Mouse (Mus musculus) lung, embryonic 16.5 days (tissue): Measurements from ENCODE around the gene Rab12. TPM values are rescaled to one million over a fixed set of nuclear protein-coding genes. Genes with fewer than 3 reads are reported as not detected.
"Not testable (repeated sequence)": the region's sequence is repeated elsewhere in the genome, so short reads cannot be mapped to it uniquely, and the experiment has no call there.

Experiments used
- ATAC-seq: fragments of 200-750 bp; cut with Nextera tagmentation; 2 replicates; pipeline ENCODE4 v1.8.0; 2017; ENCODE audit warnings: low read depth, mild to moderate bottlenecking, moderate library complexity
- H3K27ac ChIP-seq: fragments of 300-500 bp; sonication (generic); 2 replicates; pipeline ENCODE4 v1.5.1; 2014; ENCODE audit warnings: mild to moderate bottlenecking, control low read depth, low read length
- H3K27me3 ChIP-seq: fragments of 300-500 bp; sonication (generic); 2 replicates; pipeline ENCODE4 v1.6.1; 2014; ENCODE audit warnings: low read depth, low read length, mixed read lengths; ENCODE audit not compliant: control insufficient read depth, insufficient read depth
- H3K36me3 ChIP-seq: fragments of 300-500 bp; sonication (generic); 2 replicates; pipeline ENCODE4 v1.6.1; 2014; ENCODE audit warnings: low read length; ENCODE audit not compliant: control insufficient read depth, insufficient read depth
- H3K4me1 ChIP-seq: fragments of 300-500 bp; sonication (generic); replicated peaks from 2 replicates; pipeline ENCODE4 v1.6.1; 2014; ENCODE audit warnings: low read length, mixed read lengths; ENCODE audit not compliant: control insufficient read depth, insufficient read depth
- H3K4me2 ChIP-seq: fragments of 300-500 bp; sonication (generic); 2 replicates; pipeline ENCODE4 v1.6.1; 2014; ENCODE audit warnings: low read depth, low read length, control low read depth
- H3K4me3 ChIP-seq: fragments of 300-500 bp; sonication (generic); 2 replicates; pipeline ENCODE4 v1.5.1; 2014; ENCODE audit warnings: mild to moderate bottlenecking, low read length, control low read depth
- H3K9ac ChIP-seq: fragments of 300-500 bp; sonication (generic); 2 replicates; pipeline ENCODE4 v1.6.1; 2014; ENCODE audit warnings: low read length, control low read depth
- H3K9me3 ChIP-seq: fragments of 300-500 bp; sonication (generic); 2 replicates; pipeline ENCODE4 v1.6.1; 2016; ENCODE audit warnings: low read length; ENCODE audit not compliant: control insufficient read depth
- WGBS: fragments of 180-500 bp; shearing (Covaris S2); extraction: QIAGEN DNeasy Blood & Tissue Kit; methylation state at CpG from one replicate; pipeline ENCODE4 v1.1.7; 2014; 5-methylcytosine and 5-hydroxymethylcytosine counted together
- polyA plus RNA-seq: library from polyadenylated mRNA; unstranded; fragments of >200 nt; fragmentation: Nextera tagmentation; extraction: Ambion mirVana; gene quantifications from 2 replicates; pipeline ENCODE4 v1.2.1, GENCODE M21; 2015

Rab12 gene
- polyA plus RNA-seq, 1 experiment from 2014 or later = 27.8 TPM

DNA sequence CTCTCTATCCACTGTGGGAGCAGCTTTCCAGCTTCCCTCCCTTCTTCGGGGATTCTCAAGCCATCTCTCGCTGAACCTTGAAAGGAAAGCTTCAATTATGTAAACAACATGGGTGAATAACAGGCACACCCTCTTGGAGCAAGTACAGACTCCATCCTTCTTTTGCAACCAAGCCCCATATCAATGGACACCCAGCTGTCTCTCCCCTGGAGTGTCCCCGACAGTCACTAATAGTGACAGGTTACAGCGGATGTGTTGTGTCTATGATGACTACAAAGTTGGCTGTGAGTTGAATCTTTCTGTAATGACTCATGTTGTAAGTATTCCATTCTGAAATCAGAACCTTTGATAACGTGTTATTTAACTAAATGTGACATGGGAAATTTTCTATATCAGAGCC lies 3.9 kb upstream of the Rab12 start:
- no peak overlapping the region for H3K4me2 ChIP-seq
- no peak overlapping the region for H3K9ac ChIP-seq
- no peak for ATAC-seq
- H3K27ac ChIP-seq = no peak overlapping the region
- H3K27me3 ChIP-seq = no peaks in the 10 kb centered on the region
- no peak overlapping the region for H3K4me3 ChIP-seq
- WGBS = 44% methylated on average over 5 of the region's 5 CpGs
- H3K4me1 ChIP-seq = peaks cover 2% of the 10 kb centered on the region
- no peaks in the 10 kb centered on the region for H3K9me3 ChIP-seq
- H3K36me3 ChIP-seq = no peaks in the 10 kb centered on the region

DNA sequence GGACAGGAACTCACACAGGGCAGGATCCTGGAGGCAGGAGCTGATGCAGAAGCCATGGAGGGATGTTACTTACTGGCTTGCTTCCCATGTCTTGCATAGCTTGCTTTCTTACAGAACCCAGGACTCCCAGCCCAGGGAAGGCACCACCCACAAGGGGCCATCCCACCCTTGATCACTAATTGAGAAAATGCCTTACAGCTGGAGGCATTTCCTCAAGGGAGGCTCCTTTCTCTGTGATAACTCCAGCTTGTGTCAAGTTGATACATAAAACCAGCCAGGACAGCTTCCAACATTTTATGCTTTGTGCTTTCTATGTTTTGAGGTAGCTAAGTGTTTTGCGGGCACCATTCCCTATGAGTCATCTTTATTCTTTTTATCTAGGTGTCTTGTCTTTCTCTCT lies 3.1 kb upstream of the Rab12 start:
- H3K4me2 ChIP-seq, H3K36me3 ChIP-seq, ATAC-seq, H3K9ac ChIP-seq, H3K27ac ChIP-seq, H3K27me3 ChIP-seq, H3K4me3 ChIP-seq, H3K4me1 ChIP-seq, H3K9me3 ChIP-seq: not testable (repeated sequence)
- 93% methylated on average over 1 of the region's 1 CpGs for WGBS

DNA sequence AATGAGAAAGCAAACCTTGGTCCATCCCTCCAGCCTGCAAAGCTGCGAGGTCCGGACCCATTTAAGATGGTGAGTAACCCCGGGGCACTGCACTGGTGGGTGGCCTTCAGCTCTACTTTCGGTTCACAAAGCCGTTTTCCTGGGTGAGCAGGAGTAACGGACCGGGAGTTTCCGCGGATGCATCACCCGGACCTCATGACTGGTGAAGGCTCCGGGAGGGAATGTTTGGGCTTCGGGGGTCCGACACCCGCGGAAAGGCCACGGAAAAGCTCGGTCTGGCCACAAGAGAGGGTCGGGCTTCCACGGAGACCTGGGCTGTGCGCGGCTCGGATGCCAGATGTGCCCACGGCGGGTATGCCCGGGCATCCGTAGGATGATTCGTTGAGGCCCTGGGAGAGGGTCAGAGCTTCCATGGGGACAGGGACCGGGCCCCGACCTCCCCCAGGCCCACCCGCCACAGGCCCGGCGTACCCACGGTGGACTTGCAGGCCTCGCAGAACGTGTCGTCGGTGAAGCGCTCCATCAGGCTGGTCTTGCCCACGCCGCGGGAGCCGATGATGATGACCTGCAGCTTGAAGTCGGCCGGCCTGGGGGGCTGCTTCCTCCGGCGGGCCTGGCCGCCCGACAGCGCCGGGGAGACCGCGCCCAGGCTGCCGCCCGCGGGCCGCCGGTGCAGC lies 514 bp downstream of the Rab12 start:
- under 1% methylated on average over 56 of the region's 57 CpGs for WGBS
- no peaks in the 10 kb centered on the region for H3K36me3 ChIP-seq

DNA sequence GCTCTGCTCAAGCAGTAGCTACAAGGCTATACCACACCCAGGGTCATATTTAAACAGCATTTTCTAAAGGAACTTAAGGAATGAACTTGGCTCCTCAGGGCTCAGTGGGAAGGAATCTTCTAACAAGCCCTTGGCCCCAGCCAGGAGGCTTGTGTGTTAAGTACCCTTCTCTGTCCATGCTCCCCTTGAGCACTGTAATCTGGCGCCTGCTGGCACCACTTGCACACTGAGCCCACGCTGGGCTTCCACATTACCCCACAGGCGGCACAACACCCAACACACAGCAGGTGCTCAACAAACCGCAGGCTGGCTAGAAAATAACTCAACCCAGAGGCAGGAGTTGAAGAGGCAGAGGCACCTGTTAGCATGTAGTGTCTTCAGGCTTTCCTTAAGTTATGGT lies 2.6 kb downstream of the Rab12 start:
- H3K27ac ChIP-seq = peak overlapping the region; percentile 15; the same call in 1 of the 2 replicates
- no peak for ATAC-seq
- 78% methylated on average over 4 of the region's 4 CpGs for WGBS

More for the DNA sequence above, 514 bp downstream of the Rab12 start:
- Histone ChIP-seq H3K27ac (peak overlapping the region; percentile 31; the same call in 1 of the 2 replicates), H3K9ac (peak overlapping the region; percentile 98), H3K4me1 (peaks cover 17% of the 10 kb centered on the region), H3K4me2 (peak overlapping the region; percentile 90), H3K4me3 (peak overlapping the region; percentile 100), H3K9me3 (no peaks in the 10 kb centered on the region), H3K27me3 (no peaks in the 10 kb centered on the region)
- ATAC-seq = peak; percentile 55

DNA sequence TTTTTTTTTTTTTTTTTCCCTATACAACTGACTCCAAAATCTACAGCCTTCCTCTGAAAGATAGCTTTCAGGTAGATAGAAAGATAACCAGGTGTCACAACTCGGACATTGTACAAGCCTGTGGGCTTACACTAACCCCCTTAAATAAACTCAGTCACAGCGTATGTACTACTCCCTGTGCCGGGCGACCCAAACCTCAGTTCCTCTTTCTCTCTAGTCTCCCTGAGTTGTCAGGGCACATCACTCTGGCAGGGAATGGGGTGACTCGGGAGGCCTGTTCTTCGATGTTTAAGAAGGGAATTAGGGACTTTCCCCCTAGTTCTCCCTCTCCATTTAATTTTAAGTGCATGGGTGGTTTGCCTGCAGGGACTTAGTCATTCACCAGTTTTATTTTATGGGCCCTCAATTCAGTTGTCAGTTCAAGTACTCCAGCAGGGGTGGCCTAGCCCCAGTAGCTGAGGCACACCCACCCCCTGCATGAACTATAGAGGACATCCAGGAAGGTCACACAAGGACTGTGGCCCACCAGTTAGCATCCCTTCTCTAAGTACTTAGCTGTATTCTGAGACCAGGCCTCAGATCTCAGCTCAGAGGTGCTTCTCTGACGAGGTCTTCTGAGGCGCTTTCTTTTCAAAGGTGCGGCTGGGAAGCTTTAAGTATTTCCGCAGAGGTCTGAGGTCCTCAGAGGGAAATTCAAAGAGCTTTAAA lies 5.1 kb downstream of the Rab12 start:
- no peak for ATAC-seq
- no peaks in the 10 kb centered on the region for H3K9me3 ChIP-seq
- H3K27me3 ChIP-seq = no peaks in the 10 kb centered on the region
- no peak overlapping the region for H3K27ac ChIP-seq
- H3K36me3 ChIP-seq = no peaks in the 10 kb centered on the region
- H3K9ac ChIP-seq = no peak overlapping the region
- no peak overlapping the region for H3K4me3 ChIP-seq
- H3K4me2 ChIP-seq = no peak overlapping the region
- H3K4me1 ChIP-seq = peaks cover 34% of the 10 kb centered on the region
- 87% methylated on average over 10 of the region's 10 CpGs for WGBS

More for the DNA sequence above, 2.6 kb downstream of the Rab12 start:
- Histone ChIP-seq H3K4me3 (no peak overlapping the region), H3K36me3 (no peaks in the 10 kb centered on the region), H3K27me3 (no peaks in the 10 kb centered on the region), H3K4me1 (peaks cover 20% of the 10 kb centered on the region), H3K9me3 (no peaks in the 10 kb centered on the region), H3K9ac (no peak overlapping the region), H3K4me2 (no peak overlapping the region)

DNA sequence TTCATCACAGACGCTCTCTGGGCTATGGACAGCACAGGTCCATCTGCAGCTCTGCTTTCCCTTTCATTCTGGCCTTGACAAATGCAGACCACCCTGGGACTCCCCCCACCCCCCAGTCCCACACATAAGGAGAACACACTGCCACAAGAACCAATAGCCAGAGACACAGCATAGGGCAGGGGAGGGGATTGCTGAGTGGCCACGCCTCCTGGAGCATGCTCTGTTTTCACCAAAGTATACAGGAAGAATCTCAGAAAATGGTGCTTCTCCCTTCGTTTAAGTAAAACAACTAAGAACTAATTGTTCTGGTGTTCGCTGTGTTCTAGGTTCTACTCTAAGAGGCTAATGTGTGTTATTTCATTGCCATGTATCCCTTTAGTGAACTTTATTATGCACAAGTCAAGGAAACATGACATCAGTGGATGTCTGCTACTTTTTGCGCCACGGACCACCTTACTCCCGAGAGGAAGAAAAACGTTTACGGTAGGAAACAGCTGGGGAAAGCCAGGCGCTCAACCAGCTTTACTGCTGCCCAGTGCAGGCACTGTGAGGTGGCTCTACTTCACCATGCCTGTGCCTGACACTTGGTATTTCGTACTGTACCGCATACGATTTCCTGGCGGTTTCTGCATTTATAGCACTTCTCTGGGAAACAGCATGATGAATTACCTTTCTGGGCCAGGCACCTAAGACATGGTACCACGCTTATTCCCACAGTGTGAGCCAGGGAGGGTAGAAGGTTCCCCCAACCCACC lies 7.2 kb downstream of the Rab12 start:
- peaks cover 24% of the 10 kb centered on the region for H3K4me1 ChIP-seq
- WGBS = 61% methylated on average over 15 of the region's 15 CpGs
- no peak overlapping the region for H3K9ac ChIP-seq
- no peak overlapping the region for H3K27ac ChIP-seq
- no peaks in the 10 kb centered on the region for H3K27me3 ChIP-seq
- H3K4me3 ChIP-seq = no peak overlapping the region
- no peaks in the 10 kb centered on the region for H3K9me3 ChIP-seq
- H3K36me3 ChIP-seq = 0 out of 2 replicates have a peak, but pooled peaks cover 3% of the 10 kb centered on the region
- H3K4me2 ChIP-seq = no peak overlapping the region
- ATAC-seq = no peak

DNA sequence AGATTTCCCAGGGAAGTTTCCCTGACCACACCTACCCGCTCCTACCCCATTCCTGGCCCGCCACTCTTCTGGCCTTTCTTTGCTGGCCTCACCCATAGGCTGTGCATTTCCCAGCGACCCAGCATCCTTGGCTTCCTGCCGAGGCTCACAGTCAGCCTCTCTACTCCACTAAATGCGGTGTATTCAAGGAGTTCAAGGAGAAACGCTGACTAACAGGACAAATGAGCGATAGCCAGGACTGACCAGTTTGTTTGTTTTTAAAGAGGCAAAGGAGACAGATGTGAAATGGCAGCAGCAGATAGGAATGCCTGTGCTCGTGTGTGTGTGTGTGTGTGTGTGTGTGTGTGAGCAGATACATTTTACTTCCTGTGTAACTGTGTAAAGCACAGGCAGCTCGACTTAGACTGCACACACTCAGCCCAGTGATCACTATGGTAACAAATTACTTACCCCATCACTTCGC lies 9.3 kb downstream of the Rab12 start:
- Histone ChIP-seq H3K27ac (peak overlapping the region; percentile 43), H3K4me2 (no peak overlapping the region), H3K9me3 (no peaks in the 10 kb centered on the region), H3K4me3 (no peak overlapping the region), H3K36me3 (peaks cover 9% of the 10 kb centered on the region), H3K4me1 (peaks cover 19% of the 10 kb centered on the region), H3K9ac (no peak overlapping the region), H3K27me3 (no peaks in the 10 kb centered on the region)
- ATAC-seq = peak; percentile 90
- WGBS = 9% methylated on average over 10 of the region's 10 CpGs

DNA sequence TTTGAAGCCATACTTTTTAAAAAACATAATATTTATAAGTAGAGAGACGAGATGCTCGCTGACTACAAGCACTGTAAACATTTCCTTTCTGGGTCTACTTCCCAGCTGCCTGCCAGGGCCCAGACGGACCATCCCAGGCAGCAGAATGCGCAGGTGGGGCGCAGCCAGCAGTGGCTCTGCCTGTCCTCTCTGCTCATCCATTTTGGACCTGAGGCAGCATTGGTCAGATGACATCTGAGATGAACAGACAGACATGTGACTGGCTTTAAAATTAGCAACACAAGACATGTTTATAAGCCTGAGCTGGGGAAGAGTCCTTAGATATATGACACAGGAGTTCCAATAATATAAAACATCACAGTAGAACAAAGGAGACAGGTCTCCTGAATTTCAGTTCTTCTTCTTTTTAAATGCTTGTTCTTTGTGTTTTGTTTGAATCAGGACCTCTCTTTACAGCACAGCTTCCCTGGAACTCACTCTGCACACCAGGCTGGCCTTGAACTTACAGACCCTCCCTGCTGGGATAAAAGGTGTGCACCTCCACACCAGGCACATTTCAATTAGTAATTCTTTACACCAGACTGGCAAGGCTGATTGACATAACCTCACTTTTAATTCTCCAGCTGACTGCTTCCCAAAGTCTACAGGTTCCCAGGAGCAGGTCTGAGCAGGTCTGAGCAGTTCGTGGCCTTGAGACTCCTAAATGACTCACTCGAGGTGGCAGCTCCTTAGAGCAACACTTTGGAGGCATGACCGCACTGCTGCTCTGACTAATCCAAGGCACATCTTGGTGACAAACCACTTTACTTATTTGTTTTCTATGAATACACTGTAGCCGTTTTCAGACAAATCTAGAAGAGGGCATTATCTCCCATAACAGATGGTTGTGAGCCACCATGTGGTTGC lies 12.2 kb downstream of the Rab12 start:
- Histone ChIP-seq H3K9me3 (no peaks in the 10 kb centered on the region), H3K4me3 (no peak overlapping the region), H3K27me3 (no peaks in the 10 kb centered on the region), H3K36me3 (peaks cover 18% of the 10 kb centered on the region), H3K4me2 (no peak overlapping the region), H3K27ac (no peak overlapping the region), H3K4me1 (peaks cover 16% of the 10 kb centered on the region), H3K9ac (no peak overlapping the region)
- ATAC-seq = no peak
- 78% methylated on average over 9 of the region's 9 CpGs for WGBS
